Mouse (Mus musculus): ENCODE results near the gene Fam3a.
"Not testable (repeated sequence)": the region's sequence is repeated elsewhere in the genome, so short reads cannot be mapped to it uniquely, and the experiment has no call there.

Fam3a gene

GRCm38 (mm10) chrX:74392535-74393443 is at the start of gene Fam3a, which contains the start of gene Ikbkg:
Gene Fam3a, minus strand, starts transcription at chrX:74393272.
Gene Ikbkg, plus strand, starts transcription at chrX:74393290.
- peak; percentile 79 for DNase-seq (ENCODE audit: low spot score)

GRCm38 (mm10) chrX:74429290-74429821 is 36.3 kb upstream of the Fam3a start:
- DNase-seq (ENCODE audit: low spot score), result peak; percentile 60

GRCm38 (mm10) chrX:74428826-74429276 is 35.8 kb upstream of the Fam3a start, which contains the start of gene G6pdx:
Gene G6pdx, minus strand, starts transcription at chrX:74429194.
- DNase-seq (ENCODE audit: low spot score), result peak; percentile 84

- DNase-seq (ENCODE audit: low spot score), result no peak
Measured at GRCm38 (mm10) chrX:74428146-74428825, 35.2 kb upstream of the Fam3a start.

GRCm38 (mm10) chrX:74427116-74427515 is 34.0 kb upstream of the Fam3a start:
- DNase-seq (ENCODE audit: low spot score), result no peak

- no peak for DNase-seq (ENCODE audit: low spot score)
Measured at GRCm38 (mm10) chrX:74426256-74426655, 33.2 kb upstream of the Fam3a start.

- DNase-seq (ENCODE audit: low spot score), result peak; percentile 30
Measured at GRCm38 (mm10) chrX:74425195-74425594, 32.1 kb upstream of the Fam3a start.

GRCm38 (mm10) chrX:74424443-74424842 is 31.4 kb upstream of the Fam3a start:
- DNase-seq (ENCODE audit: low spot score), result no peak

- peak; percentile 50 for DNase-seq (ENCODE audit: low spot score)
Measured at GRCm38 (mm10) chrX:74413377-74413776, 20.3 kb upstream of the Fam3a start.

- no peak for DNase-seq (ENCODE audit: low spot score)
Measured at GRCm38 (mm10) chrX:74408340-74408739, 15.3 kb upstream of the Fam3a start.

- DNase-seq (ENCODE audit: low spot score), result no peak
Measured at GRCm38 (mm10) chrX:74400136-74400535, 7.1 kb upstream of the Fam3a start.

GRCm38 (mm10) chrX:74388153-74388552 is 4.9 kb downstream of the Fam3a start:
- no peak for DNase-seq (ENCODE audit: low spot score)

- no peak for DNase-seq (ENCODE audit: low spot score)
Measured at GRCm38 (mm10) chrX:74384451-74384850, 8.6 kb downstream of the Fam3a start.

GRCm38 (mm10) chrX:74372888-74373549 is 20.1 kb downstream of the Fam3a start, which contains the start of the genes Ubl4a and Slc10a3:
Gene Ubl4a, minus strand, starts transcription at chrX:74373218.
Gene Slc10a3, minus strand, starts transcription at chrX:74373349.
- DNase-seq (ENCODE audit: low spot score), result peak; percentile 86

GRCm38 (mm10) chrX:74368209-74368909 is 24.7 kb downstream of the Fam3a start:
- peak; percentile 76 for DNase-seq (ENCODE audit: low spot score)

GRCm38 (mm10) chrX:74367512-74367911 is 25.6 kb downstream of the Fam3a start:
- no peak for DNase-seq (ENCODE audit: low spot score)

- DNase-seq (ENCODE audit: low spot score), result no peak
Measured at GRCm38 (mm10) chrX:74359171-74359570, 33.9 kb downstream of the Fam3a start.

GRCm38 (mm10) chrX:74357069-74357468 is 36.0 kb downstream of the Fam3a start:
- not testable (repeated sequence) for DNase-seq (ENCODE audit: low spot score)

GRCm38 (mm10) chrX:74353467-74353770 is 39.7 kb downstream of the Fam3a start, which contains the start of gene Lage3:
Gene Lage3, minus strand, starts transcription at chrX:74353618.
- DNase-seq (ENCODE audit: low spot score), result peak; percentile 80

- DNase-seq (ENCODE audit: low spot score), result no peak
Measured at GRCm38 (mm10) chrX:74352645-74353466, 40.2 kb downstream of the Fam3a start.
